Mouse (Mus musculus): Measurements from ENCODE around the gene Fcgr4.

GRCm38 (mm10) chr1:171046501-171046900 lies 27.8 kb downstream of the Fcgr4 start:
- TF ChIP-seq CTCF (IDR thresholded peaks at IDR 0.05 in 2 of 3, conservative IDR thresholded peaks at IDR 0.05 in 1 of 3; ENCODE audit: control insufficient read depth in 1 of 3, insufficient read depth in 1 of 3, low read depth in 2 of 3, low read length in 3 of 3, poor library complexity in 1 of 3, severe bottlenecking in 1 of 3) (no peak), POLR2A (IDR thresholded peaks at IDR 0.05; ENCODE audit: control insufficient read depth in 1 of 2, insufficient read depth in 1 of 2, low read depth in 1 of 2, low read length in 2 of 2, poor library complexity in 1 of 2) (no peak), USF1 (IDR thresholded peaks at IDR 0.05; ENCODE audit: low read depth, low read length) (no peak), BHLHE40 (IDR thresholded peaks at IDR 0.05; ENCODE audit: borderline replicate concordance, low read depth, low read length) (no peak), MXI1 (IDR thresholded peaks at IDR 0.05; ENCODE audit: low read depth, low read length) (no peak)

Data from MEL (cell line).